Mouse (Mus musculus) cerebellum, postnatal 25 days (tissue): Measurements from ENCODE around the gene Shoc2.
A peak's percentile ranks its signal among the peaks of the same experiment; 100 is the strongest.
"Not testable (repeated sequence)": the region's sequence is repeated elsewhere in the genome, so short reads cannot be mapped to it uniquely, and the experiment has no call there.

Experiments
- DNase-seq, 2 experiments: peaks; one replicate each; pipeline ENCODE4 v3.0.0; 2021; ENCODE audit warnings: mixed read lengths in 2 of 2

The Shoc2 gene

GRCm38 (mm10) chr19:53934046-53934445 lies 10.1 kb upstream of the Shoc2 start:
- DNase-seq, result no peak

GRCm38 (mm10) chr19:53939467-53939866 lies 4.6 kb upstream of the Shoc2 start:
- no peak for DNase-seq

- no peak for DNase-seq
Observed at GRCm38 (mm10) chr19:53941139-53941538, 3.0 kb upstream of the Shoc2 start.

DNA sequence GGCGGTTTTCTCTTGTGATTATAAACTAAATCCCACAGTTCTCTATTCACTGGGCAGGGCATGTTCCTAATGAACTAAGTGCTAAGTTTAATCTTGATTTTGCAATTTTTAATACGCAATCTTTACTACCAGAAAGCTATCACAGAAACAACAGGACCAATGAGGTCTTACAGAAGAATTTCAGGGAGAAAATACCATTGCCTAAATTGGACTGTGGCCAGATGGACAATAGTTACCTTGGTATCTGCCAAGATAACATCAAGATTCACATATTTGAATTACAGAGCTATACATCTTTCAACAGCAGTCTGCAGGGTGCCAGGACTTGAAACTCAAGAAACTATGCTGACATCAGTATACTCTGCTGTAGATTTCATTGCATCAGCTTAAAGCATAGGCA lies 1.8 kb upstream of the Shoc2 start:
- DNase-seq, result no peak

DNA sequence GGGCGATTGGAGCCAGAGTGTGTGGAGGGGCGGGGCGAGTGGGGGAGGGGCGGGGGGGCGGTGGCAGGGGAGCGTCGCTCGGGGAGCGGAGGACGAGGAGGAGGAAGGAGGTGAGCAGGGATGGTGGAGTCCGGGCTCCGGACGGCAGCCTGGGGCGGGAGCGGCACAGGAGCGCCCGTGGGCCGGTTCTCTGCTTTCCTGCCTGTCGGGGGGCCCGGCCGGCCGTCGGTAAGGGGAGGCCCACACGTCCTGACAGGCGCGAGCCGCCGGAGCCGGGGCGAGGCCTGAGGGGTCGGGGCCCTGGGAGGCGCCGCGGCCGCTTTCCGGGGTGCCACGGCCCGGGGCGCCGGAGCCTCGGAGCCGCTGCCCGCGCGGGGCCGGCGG lies 672 bp downstream of the Shoc2 start:
- no peak for DNase-seq

DNA sequence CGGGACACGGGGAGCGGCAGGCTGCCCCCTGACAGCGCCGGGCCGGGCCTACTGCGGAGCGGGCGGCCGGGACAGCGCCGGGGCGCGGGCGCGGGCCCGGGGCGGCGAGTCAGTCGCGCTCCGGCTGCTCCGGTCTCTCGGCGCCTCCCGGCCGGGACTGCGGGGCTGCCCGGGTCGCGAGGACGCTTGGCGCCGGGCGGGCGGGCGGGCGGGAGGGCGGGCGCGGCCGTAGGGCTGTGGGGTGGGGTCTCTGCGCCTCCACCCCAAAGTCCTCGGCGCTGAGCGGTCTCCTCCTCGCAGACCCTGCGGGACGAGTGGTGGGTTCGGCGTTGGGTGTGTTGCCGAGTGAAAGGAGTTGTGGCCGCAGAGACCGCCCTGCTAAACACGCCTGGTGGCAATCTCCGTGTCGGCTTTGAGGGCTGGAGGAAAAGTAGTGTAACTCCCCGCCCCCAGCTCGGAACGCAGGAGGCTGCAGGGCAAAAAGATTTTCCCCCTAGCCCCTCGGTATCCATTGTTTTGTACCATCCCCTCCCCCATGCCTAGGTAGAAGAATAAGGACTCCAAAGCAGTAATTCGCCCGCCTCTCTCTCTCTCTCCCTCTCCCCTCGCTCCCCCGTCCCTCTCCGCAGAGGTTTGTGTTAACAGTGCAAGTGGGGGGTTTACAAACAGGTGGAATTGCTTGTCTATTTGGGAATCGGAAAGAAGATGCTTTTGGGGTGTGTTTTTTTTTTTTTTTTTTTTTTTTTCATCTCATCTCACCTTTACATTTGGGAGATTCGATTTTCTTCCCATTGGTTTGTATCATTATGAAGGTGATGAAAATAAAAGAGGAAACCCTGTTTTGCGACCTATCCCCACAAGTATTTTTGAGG lies 1.3 kb downstream of the Shoc2 start:
- peak; percentile 56 to 60 for DNase-seq

DNA sequence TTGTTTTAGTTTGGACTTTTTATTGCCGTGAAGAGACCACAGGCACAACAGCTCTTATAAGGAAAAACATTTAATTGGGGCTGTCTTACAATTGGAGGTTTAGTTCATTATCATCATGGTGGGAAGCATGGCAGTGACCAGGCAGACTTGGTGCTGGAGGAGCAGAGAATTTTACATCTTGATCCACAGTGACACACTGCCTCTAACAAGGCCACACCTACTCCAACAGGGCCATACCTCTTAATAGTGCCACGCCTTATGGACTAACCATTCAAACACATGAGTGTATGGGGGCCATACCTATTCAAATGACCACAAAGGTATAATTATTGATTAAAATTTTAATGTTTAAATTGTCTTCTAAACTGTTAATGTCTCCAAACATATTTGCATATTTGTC lies 13.4 kb downstream of the Shoc2 start:
- no peak for DNase-seq

DNA sequence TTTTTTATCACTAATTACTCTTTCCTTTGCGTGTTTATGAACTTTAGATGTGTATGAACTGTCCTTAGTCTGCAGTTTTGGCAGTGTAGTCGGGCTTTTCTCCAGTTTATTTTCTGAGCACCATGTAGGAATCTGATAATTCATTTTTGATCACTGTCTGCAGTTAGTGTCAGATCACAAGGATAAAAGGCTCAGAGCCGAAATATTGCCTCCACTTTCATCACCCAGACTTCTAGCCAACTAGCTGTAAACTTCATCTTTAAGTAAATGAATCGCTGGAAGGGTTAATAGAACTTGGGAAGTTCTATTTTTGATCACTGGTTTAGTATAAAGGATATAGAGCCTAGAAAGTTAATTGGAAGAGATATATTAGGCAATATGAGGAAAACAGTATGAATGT lies 18.4 kb downstream of the Shoc2 start:
- no peak for DNase-seq

GRCm38 (mm10) chr19:53964347-53964746 lies 20.2 kb downstream of the Shoc2 start:
- DNase-seq, result not testable (repeated sequence)

DNA sequence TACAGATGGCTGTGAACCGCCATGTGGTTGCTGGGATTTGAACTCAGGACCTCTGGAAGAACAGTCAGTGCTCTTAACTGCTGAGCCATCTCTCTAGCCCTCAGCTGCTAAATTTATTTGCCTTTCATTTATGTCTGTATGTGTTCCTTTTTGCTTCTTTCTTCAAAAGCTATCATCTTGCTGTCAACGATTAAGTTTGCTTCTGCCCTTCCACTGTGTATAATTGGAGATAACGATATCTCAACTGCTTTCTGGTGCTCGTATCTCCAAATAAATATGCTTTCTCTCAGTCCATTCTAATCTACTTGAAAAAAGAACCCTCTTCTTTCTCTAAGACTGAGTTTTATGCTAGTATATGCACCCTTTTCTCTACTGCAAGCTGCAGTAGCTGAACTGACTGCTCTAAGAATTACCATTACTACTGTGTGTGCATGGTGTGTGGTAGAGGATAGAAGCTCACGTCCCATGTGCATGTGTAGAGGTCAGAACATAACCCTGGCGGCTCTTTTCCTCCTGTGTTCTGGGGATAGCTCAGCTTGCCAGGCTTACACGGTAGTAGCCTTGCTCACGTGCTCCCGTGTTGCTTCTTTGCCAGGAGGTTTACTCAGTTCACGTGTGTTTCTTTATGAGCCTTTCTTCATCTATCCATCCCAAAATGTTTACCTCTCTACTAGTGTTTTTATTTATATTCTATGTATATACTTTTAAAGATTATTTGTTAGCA lies 21.0 kb downstream of the Shoc2 start:
- DNase-seq, result no peak

- DNase-seq, result no peak
Observed at GRCm38 (mm10) chr19:53969226-53969625, 25.1 kb downstream of the Shoc2 start.

DNA sequence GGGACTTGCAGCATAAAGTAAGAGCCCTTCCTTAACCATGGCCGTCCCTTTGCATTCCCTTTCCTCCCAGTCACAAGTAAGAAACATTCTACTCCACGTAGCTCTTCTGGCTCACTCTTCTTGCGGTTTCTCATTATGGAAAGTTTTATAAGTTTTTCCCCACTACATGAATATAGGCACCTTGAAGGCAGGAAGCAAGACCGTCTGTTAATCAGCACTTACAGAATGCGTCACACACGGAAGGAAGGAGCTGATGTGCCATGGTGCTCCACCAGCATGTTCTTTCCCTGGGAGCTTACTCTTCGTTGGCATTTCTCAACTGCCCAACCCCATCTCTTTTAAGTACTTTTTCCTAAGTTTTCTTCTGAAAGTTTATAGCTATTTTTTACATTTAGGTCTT lies 27.8 kb downstream of the Shoc2 start:
- no peak for DNase-seq

DNA sequence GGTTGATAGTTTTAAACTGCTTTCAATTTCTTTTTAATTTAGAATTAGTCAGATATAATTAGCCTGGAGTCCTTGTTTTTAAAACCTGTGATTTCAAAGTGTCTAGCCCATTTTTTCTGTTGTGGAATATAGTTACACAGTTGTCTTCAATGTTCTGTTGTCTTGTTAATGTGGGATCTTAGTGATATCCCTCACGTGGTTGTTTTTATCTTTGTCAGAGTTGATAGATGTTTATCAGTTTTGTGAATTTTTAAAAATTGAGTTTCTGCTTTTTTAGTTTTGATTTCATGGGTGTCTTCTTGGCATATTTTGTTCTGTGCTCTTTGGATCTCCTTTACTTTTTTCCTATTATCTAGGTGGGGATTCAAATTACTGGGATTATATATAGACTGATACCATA lies 29.6 kb downstream of the Shoc2 start:
- no peak for DNase-seq

DNA sequence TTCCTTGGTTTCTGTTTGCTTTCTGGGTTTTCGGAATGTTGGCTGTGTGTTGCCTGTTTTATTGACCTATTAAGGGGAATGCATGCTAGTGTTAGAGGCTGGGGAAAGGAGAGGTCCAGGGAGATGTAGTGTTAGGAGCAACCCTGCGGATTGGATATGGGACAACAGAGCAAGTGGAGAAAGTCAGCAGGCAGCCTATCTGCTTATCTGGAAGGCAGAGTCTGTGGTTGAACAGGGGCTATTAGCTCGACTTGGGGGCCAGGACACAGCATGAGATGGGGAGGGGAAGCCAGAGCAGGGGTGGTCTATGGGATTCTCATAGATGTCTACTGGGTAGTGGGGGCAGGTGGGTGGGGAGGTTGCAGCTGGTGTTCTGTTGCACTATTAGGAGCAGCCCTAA lies 37.9 kb downstream of the Shoc2 start:
- no peak for DNase-seq

DNA sequence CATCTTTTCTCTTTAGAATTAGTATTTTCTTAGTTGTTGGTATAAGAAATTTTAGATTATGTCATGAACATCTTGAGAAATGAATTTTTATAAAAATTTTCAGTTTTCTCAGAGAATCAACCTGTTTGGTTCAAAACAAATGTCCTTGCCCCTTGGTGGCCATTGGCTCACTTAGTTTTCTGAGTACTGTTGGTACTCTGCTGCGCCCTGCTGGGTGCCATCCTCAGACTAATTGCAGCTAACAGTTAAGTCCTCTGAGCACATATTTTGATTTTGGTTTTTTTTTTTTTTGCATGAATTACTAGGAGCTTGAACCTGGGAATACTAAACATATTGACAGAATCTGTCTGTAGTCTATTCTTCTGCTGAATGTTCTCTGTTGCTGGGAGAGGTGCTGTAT lies 39.2 kb downstream of the Shoc2 start:
- DNase-seq, result peak in 1 of 2 experiments; percentile 20

GRCm38 (mm10) chr19:53984628-53985027 lies 40.5 kb downstream of the Shoc2 start:
- DNase-seq, result no peak

- no peak for DNase-seq
Observed at GRCm38 (mm10) chr19:53990538-53990937, 46.4 kb downstream of the Shoc2 start.

DNA sequence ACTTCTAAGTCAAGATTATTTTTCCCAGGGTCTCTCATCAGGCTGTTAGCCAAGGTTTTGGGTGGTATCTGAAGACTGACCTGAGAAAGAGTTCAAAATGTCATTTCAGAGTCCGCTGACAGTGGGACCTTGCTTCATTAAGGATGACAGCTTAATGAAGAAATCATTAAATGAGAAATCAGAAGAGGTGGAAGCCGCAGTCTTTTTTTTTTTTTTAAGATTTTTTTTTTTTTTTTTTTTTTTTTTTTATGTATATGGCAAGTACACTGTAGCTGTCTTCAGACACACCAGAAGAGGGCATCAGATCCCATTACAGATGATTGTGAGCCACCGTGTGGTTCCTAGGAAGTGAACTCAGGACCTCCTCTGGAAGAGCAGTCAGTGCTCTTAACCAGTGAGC lies 49.8 kb downstream of the Shoc2 start:
- DNase-seq, result peak in 1 of 2 experiments; percentile 9

DNA sequence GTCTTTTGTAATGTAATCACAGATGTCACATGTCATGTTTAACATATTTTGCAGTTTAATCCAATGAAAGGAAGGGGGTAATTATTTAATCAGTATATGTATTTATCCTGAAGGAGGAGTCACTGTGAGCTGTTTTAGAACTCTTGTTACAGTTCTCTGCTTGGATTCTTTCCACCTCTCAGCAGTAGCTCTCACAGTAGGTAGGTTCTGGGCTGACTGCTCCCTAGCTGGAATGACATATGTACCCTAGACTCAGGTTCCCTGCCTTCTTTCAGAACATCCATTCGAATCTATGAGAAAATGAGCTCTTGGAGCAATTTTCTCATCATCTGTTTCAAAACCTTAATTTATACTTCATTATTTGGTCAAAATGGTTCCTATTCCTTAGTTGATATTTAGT lies 50.2 kb downstream of the Shoc2 start:
- DNase-seq, result peak; percentile 16 to 36

- no peak for DNase-seq
Observed at GRCm38 (mm10) chr19:54010973-54011372, 66.9 kb downstream of the Shoc2 start.

DNA sequence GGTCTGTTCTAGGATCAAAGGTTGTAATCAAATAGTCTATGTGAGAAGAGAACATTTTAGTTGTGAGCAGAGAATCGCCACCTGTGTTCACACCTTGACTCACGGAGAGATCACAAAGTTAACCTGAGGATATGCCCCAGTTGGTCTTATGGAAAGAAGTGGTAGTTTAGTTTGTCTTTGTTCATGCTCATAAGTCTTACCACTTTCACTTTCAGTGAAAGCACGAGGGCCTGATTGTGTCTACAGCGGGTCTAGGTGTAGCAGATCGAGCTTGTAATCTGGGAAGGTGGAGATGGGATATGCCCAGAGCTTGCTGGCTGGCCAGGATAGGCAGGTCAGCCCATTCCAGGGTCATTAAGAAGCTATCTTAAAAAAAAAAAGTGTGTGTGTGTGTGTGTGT lies 70.9 kb downstream of the Shoc2 start:
- DNase-seq, result no peak

DNA sequence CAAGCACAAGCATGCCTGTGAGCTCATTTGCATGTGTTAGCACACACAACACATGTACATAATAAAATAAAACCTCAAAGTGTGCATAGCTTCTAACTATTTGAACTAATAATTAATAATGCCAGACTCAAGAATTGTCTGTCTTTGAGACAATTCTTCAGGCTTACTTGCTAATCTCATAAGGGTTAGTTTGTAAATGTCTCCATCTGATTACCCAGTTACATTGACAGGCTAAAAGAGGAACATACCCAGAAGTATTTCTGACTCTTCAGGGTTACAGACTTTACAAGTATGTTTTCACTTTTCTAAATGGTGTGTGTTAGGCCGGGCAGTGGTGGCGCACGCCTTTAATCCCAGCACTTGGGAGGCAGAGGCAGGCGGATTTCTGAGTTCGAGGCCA lies 71.4 kb downstream of the Shoc2 start:
- DNase-seq, result no peak

DNA sequence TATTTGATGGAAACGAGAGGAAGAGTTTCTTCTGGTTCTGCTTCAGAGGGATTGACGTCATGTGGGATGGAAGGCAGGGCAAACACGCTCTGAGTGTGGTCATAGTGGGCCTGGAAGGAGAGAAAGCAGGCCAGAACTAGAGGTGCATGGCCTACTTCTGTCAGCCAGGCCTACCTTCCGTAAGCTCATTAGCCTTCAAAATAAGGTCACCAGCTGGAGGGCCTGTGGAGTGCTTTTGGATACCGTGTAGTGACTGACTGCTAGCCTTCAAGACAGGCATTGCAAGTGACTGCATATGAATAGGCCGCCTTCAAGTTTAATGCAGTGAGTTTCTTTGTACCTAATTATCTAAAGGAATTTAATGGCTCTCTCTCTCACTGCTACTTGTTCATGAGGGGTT lies 91.0 kb downstream of the Shoc2 start:
- peak; percentile 29 to 44 for DNase-seq

DNA sequence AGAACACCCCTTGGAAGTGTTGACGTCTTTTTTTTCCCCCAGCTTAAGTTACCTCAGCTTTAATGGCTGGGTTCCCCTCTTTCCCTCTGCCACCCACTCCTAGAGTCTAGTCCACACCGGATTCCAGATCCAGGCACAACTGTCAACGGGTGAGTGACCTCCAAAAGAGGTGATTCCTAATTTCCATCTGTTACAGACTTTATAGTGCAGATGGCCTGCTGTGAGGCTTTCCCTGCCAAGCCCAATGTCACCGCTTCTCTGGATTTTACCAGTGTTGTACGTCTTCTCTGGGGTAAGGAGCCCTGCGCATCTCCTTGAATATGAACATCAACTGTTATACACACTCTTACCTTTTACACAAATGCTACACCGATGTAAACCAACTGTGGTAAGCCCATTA lies 95.3 kb downstream of the Shoc2 start:
- peak in 1 of 2 experiments; percentile 47 for DNase-seq
